Mouse (Mus musculus): Measurements from ENCODE around the gene Naa16. TPM values are rescaled to one million over a fixed set of nuclear protein-coding genes. Genes with fewer than 3 reads are reported as not detected.

Gene Naa16
- polyA plus RNA-seq, 1 experiment from 2014 or later = 30.7 TPM

- TF ChIP-seq CTCF (IDR thresholded peaks at IDR 0.05; ENCODE audit: low read depth) = no peak
- Histone ChIP-seq H3K9ac (ENCODE audit: low read depth, low read length) (no peak overlapping the region), H3K9me3 (replicated peaks; ENCODE audit: low read length) (no peaks in the 10 kb centered on the region), H3K27me3 (ENCODE audit: insufficient read depth, low read length) (no peaks in the 10 kb centered on the region), H3K27ac (no peak overlapping the region), H3K4me1 (replicated peaks; ENCODE audit: insufficient read depth, low read length) (0 out of 2 replicates have a peak, but pooled peaks cover 3% of the 10 kb centered on the region), H3K4me3 (replicated peaks; ENCODE audit: low read depth, low read length) (no peak overlapping the region), H3K4me2 (ENCODE audit: low read length) (no peak overlapping the region), H3K36me3 (ENCODE audit: insufficient read depth, low read length) (no peaks in the 10 kb centered on the region)
- ATAC-seq (replicated peaks; ENCODE audit: low FRiP score, low read depth) = no peak
- 32% methylated on average over 3 of the region's 4 CpGs for WGBS
- no peak for DNase-seq (ENCODE audit: low spot score)
Measured at GRCm38 (mm10) chr14:79311918-79312454, 78.6 kb downstream of the Naa16 start.

DNA sequence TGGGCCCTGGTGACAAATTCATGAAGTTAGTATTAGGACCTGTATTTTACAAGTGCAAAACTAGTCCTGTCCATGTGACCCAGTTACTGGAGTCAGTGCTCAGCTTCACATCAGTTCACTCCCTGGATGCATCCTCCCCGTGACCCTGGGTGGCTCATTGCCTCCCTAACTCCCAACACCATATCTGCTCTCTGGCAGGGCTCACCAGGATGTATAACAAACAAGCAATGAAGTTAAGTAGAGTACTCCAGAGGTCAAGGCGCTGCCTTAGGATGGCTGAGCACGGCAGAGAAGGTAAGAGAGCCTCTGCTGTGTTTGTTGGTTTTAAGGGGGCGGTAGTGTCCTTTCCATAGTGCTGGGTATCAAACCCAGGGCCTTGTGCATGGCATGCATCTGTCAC is 81.5 kb downstream of the Naa16 start:
- Histone ChIP-seq H3K27ac (no peak overlapping the region), H3K36me3 (ENCODE audit: insufficient read depth, low read length) (no peaks in the 10 kb centered on the region), H3K4me2 (ENCODE audit: low read length) (no peak overlapping the region), H3K9me3 (replicated peaks; ENCODE audit: low read length) (no peaks in the 10 kb centered on the region), H3K27me3 (ENCODE audit: insufficient read depth, low read length) (no peaks in the 10 kb centered on the region), H3K4me3 (replicated peaks; ENCODE audit: low read depth, low read length) (no peak overlapping the region), H3K9ac (ENCODE audit: low read depth, low read length) (no peak overlapping the region), H3K4me1 (replicated peaks; ENCODE audit: insufficient read depth, low read length) (0 out of 2 replicates have a peak, but pooled peaks cover 3% of the 10 kb centered on the region)
- no peak; the same call in 1 of the 2 replicates for ATAC-seq (replicated peaks; ENCODE audit: low FRiP score, low read depth)
- DNase-seq (ENCODE audit: low spot score) = no peak
- WGBS = 40% methylated on average over 4 of the region's 4 CpGs
- TF ChIP-seq CTCF (IDR thresholded peaks at IDR 0.05; ENCODE audit: low read depth) = no peak

- no peak overlapping the region for H3K4me2 ChIP-seq (ENCODE audit: low read length)
- no peak overlapping the region for H3K4me3 ChIP-seq (replicated peaks; ENCODE audit: low read depth, low read length)
- no peaks in the 10 kb centered on the region for H3K27me3 ChIP-seq (ENCODE audit: insufficient read depth, low read length)
- no peak for DNase-seq (ENCODE audit: low spot score)
- ATAC-seq (replicated peaks; ENCODE audit: low FRiP score, low read depth) = no peak
- TF ChIP-seq CTCF (IDR thresholded peaks at IDR 0.05; ENCODE audit: low read depth) = no peak
- no peak overlapping the region for H3K27ac ChIP-seq
- H3K36me3 ChIP-seq (ENCODE audit: insufficient read depth, low read length) = no peaks in the 10 kb centered on the region
- WGBS = 55% methylated on average over 4 of the region's 4 CpGs
- H3K4me1 ChIP-seq (replicated peaks; ENCODE audit: insufficient read depth, low read length) = 0 out of 2 replicates have a peak, but pooled peaks cover 3% of the 10 kb centered on the region
- H3K9ac ChIP-seq (ENCODE audit: low read depth, low read length) = no peak overlapping the region
- no peaks in the 10 kb centered on the region for H3K9me3 ChIP-seq (replicated peaks; ENCODE audit: low read length)
Measured at GRCm38 (mm10) chr14:79308364-79308763, 82.2 kb downstream of the Naa16 start.

- Histone ChIP-seq H3K27ac (no peak overlapping the region), H3K4me2 (ENCODE audit: low read length) (no peak overlapping the region), H3K4me1 (replicated peaks; ENCODE audit: insufficient read depth, low read length) (0 out of 2 replicates have a peak, but pooled peaks cover 3% of the 10 kb centered on the region), H3K27me3 (ENCODE audit: insufficient read depth, low read length) (no peaks in the 10 kb centered on the region), H3K36me3 (ENCODE audit: insufficient read depth, low read length) (no peaks in the 10 kb centered on the region), H3K4me3 (replicated peaks; ENCODE audit: low read depth, low read length) (no peak overlapping the region), H3K9ac (ENCODE audit: low read depth, low read length) (no peak overlapping the region), H3K9me3 (replicated peaks; ENCODE audit: low read length) (no peaks in the 10 kb centered on the region)
- DNase-seq (ENCODE audit: low spot score) = no peak
- ATAC-seq (replicated peaks; ENCODE audit: low FRiP score, low read depth) = no peak
- WGBS = 84% methylated on average over 5 of the region's 5 CpGs
- TF ChIP-seq CTCF (IDR thresholded peaks at IDR 0.05; ENCODE audit: low read depth) = no peak
Measured at GRCm38 (mm10) chr14:79307908-79308307, 82.7 kb downstream of the Naa16 start.

DNA sequence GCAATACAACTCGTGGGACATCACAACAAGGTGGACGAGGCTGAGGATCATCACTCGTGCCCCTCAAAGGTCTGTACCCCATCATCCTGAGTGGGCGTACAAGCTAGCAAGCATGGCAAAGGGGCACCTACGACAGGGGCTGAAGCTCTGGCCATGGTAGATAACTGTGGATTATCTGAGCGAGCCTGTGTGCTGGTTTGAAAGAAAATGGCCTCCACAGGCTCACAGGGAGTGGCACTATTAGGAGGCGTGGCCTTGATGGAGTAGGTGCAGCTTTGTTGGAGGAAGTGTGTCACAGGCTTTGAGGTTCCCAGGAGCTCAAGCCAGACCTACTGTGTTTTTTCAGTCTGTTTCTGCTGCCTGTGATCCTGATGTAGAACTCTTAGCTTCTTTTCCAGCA is 83.4 kb downstream of the Naa16 start:
- DNase-seq (ENCODE audit: low spot score) (no peak), ATAC-seq (replicated peaks; ENCODE audit: low FRiP score, low read depth) (no peak)
- Histone ChIP-seq H3K36me3 (ENCODE audit: insufficient read depth, low read length) (no peaks in the 10 kb centered on the region), H3K4me3 (replicated peaks; ENCODE audit: low read depth, low read length) (no peak overlapping the region), H3K9ac (ENCODE audit: low read depth, low read length) (no peak overlapping the region), H3K9me3 (replicated peaks; ENCODE audit: low read length) (no peaks in the 10 kb centered on the region), H3K27me3 (ENCODE audit: insufficient read depth, low read length) (no peaks in the 10 kb centered on the region), H3K4me1 (replicated peaks; ENCODE audit: insufficient read depth, low read length) (0 out of 2 replicates have a peak, but pooled peaks cover 3% of the 10 kb centered on the region), H3K4me2 (ENCODE audit: low read length) (no peak overlapping the region), H3K27ac (no peak overlapping the region)
- WGBS = 89% methylated on average over 7 of the region's 7 CpGs
- no peak for TF ChIP-seq CTCF (IDR thresholded peaks at IDR 0.05; ENCODE audit: low read depth)

DNA sequence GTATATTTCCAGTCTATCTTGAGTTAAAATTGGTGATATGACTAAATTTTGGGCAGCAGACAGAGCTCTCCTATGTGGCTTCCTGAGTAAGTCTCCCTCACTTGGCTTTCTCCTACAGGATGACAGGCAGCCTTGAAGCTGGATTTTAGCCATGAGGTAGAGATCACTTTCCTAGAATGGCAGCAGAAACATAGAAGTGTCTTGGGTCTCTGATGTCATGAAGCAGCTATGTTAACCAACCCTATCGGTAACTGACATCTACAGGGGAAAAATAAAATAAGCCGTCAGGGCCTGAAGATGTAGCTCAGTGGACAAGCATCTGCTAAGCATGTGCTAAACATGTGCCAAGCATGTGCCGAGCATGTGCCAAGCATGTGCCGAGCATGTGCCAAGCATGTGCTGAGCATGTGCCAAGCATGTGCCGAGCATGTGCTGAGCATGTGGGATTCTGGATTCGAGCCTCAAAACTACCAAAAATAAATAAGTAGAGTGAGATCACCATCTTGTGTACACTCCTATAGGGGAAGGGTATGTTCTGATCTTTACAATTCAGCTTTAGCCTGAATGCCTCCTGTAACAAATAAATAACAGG is 85.6 kb downstream of the Naa16 start:
- WGBS = 84% methylated on average over 6 of the region's 6 CpGs
- no peaks in the 10 kb centered on the region for H3K27me3 ChIP-seq (ENCODE audit: insufficient read depth, low read length)
- no peak overlapping the region for H3K4me2 ChIP-seq (ENCODE audit: low read length)
- no peak for DNase-seq (ENCODE audit: low spot score)
- H3K9ac ChIP-seq (ENCODE audit: low read depth, low read length) = no peak overlapping the region
- H3K36me3 ChIP-seq (ENCODE audit: insufficient read depth, low read length) = no peaks in the 10 kb centered on the region
- H3K4me1 ChIP-seq (replicated peaks; ENCODE audit: insufficient read depth, low read length) = peaks cover 15% of the 10 kb centered on the region
- no peak for ATAC-seq (replicated peaks; ENCODE audit: low FRiP score, low read depth)
- no peaks in the 10 kb centered on the region for H3K9me3 ChIP-seq (replicated peaks; ENCODE audit: low read length)
- H3K27ac ChIP-seq = no peak overlapping the region
- no peak overlapping the region for H3K4me3 ChIP-seq (replicated peaks; ENCODE audit: low read depth, low read length)
- TF ChIP-seq CTCF (IDR thresholded peaks at IDR 0.05; ENCODE audit: low read depth) = no peak

All from kidney, postnatal 0 days (tissue).